Mouse (Mus musculus): ENCODE data around the gene Nod1. TPM values are rescaled to one million over a fixed set of nuclear protein-coding genes. Genes with fewer than 3 reads are reported as not detected.

Gene Nod1
- polyA plus RNA-seq, 1 experiment from 2014 or later = 7.8 TPM

DNA sequence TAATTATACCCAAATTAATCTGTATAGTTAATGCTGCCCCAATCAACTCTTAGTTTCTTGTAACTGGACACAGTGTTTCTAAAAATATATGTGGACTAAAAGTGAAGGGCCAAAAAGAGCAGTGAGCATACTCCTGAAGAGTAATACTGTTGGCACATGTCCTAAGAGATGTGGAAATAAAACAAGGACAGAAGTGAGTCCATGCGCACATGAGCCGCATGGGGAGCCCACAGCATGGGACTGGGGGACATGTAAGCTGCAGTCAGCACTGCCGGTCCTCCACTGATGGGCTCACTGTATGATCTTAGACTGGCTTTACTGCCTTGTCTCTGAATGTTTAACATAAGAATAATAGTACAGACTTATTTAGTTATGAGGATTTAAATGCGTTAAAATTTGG is 92.3 kb downstream of the Nod1 start:
- Histone ChIP-seq H3K9ac (ENCODE audit: low read depth, low read length) (no peak overlapping the region), H3K27me3 (replicated peaks; ENCODE audit: control insufficient read depth, insufficient read depth, low read length) (no peaks in the 10 kb centered on the region), H3K27ac (replicated peaks; ENCODE audit: low read depth, low read length) (no peak overlapping the region), H3K9me3 (ENCODE audit: control insufficient read depth, low read length) (no peaks in the 10 kb centered on the region), H3K4me2 (ENCODE audit: low read depth, low read length) (no peak overlapping the region), H3K36me3 (ENCODE audit: control insufficient read depth, insufficient read depth, low read length) (0 out of 2 replicates have a peak, but pooled peaks cover 3% of the 10 kb centered on the region), H3K4me1 (ENCODE audit: control insufficient read depth, insufficient read depth, low read length) (no peaks in the 10 kb centered on the region), H3K4me3 (ENCODE audit: low read depth, low read length) (no peak overlapping the region)
- WGBS = 94% methylated on average over 4 of the region's 4 CpGs
- ATAC-seq (ENCODE audit: low read depth) (no peak), DNase-seq (ENCODE audit: low spot score) (no peak)

DNA sequence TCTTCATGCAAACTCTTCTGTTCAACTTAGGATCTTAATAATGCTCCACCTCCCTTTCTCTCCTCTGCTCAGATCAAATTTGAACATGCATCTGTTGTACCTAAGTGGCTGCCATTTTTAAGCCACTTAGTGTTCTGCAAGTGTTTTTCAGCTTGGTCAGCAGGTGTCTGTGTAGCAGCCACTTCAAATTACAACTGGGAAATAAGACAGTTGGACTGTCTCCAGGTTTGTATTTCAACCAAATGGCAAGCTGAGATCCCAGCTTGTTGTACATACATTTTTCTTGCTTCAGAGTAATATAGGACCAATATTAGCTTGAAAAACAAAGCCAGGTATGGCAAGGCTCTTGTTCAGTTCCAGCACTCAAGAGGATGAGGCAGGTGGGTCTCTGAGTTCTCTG is 93.9 kb downstream of the Nod1 start:
- no peak for ATAC-seq (ENCODE audit: low read depth)

DNA sequence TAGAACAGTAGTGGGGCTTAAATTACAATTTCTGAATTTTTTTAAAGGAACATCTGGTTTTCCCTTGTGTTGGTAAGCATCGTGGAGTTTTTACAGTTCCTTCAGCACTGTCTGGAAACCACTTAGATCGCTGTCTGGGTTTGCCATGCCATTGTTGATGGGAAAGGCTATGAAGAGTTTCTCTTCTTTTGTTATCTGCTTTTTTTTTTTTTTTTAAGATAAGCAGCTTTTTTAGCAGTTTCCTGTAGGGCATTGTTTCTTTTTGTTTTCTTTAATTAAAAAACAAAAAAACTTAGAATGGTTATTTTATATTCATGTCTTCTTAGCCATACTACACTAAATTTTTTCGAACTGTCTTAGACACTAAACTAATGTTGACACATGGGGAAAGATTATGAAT is 94.8 kb downstream of the Nod1 start:
- 67% methylated on average over 3 of the region's 3 CpGs for WGBS
- no peak for ATAC-seq (ENCODE audit: low read depth)
- Histone ChIP-seq H3K4me3 (ENCODE audit: low read depth, low read length) (no peak overlapping the region), H3K9ac (ENCODE audit: low read depth, low read length) (no peak overlapping the region), H3K36me3 (ENCODE audit: control insufficient read depth, insufficient read depth, low read length) (0 out of 2 replicates have a peak, but pooled peaks cover 3% of the 10 kb centered on the region), H3K4me1 (ENCODE audit: control insufficient read depth, insufficient read depth, low read length) (no peaks in the 10 kb centered on the region; the same call in 1 of the 2 replicates), H3K27me3 (replicated peaks; ENCODE audit: control insufficient read depth, insufficient read depth, low read length) (no peaks in the 10 kb centered on the region), H3K9me3 (ENCODE audit: control insufficient read depth, low read length) (no peaks in the 10 kb centered on the region), H3K27ac (replicated peaks; ENCODE audit: low read depth, low read length) (no peak overlapping the region), H3K4me2 (ENCODE audit: low read depth, low read length) (no peak overlapping the region)
- no peak for DNase-seq (ENCODE audit: low spot score)

More for the DNA sequence above, 93.9 kb downstream of the Nod1 start:
- Histone ChIP-seq H3K27me3 (replicated peaks; ENCODE audit: control insufficient read depth, insufficient read depth, low read length) (no peaks in the 10 kb centered on the region), H3K9me3 (ENCODE audit: control insufficient read depth, low read length) (no peaks in the 10 kb centered on the region), H3K4me2 (ENCODE audit: low read depth, low read length) (no peak overlapping the region), H3K27ac (replicated peaks; ENCODE audit: low read depth, low read length) (no peak overlapping the region), H3K4me1 (ENCODE audit: control insufficient read depth, insufficient read depth, low read length) (no peaks in the 10 kb centered on the region), H3K4me3 (ENCODE audit: low read depth, low read length) (no peak overlapping the region), H3K9ac (ENCODE audit: low read depth, low read length) (no peak overlapping the region), H3K36me3 (ENCODE audit: control insufficient read depth, insufficient read depth, low read length) (0 out of 2 replicates have a peak, but pooled peaks cover 3% of the 10 kb centered on the region)
- no peak for DNase-seq (ENCODE audit: low spot score)

DNA sequence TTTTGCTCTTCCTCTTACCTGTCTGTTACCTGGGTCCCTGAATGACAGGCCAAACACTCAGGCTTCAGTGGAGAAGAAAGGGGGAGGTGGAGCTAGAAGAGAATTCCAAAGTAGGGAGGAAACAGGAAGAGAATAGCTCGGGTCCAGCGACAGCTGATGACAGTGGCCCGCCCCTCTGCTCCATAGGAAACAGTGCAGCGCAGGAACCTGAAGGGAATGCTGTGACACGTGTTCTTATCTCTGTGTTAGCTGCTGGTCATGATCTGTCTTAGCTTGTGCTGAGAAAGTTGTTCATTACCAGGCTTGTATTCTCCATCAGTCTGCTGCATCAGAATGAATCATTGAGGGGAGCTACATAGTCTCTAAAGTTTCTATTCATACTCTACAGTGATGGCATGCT is 95.6 kb downstream of the Nod1 start:
- no peaks in the 10 kb centered on the region for H3K27me3 ChIP-seq (replicated peaks; ENCODE audit: control insufficient read depth, insufficient read depth, low read length)
- H3K27ac ChIP-seq (replicated peaks; ENCODE audit: low read depth, low read length) = no peak overlapping the region
- H3K9ac ChIP-seq (ENCODE audit: low read depth, low read length) = no peak overlapping the region
- no peaks in the 10 kb centered on the region; the same call in 1 of the 2 replicates for H3K4me1 ChIP-seq (ENCODE audit: control insufficient read depth, insufficient read depth, low read length)
- no peak; the same call in 1 of the 2 replicates for ATAC-seq (ENCODE audit: low read depth)
- WGBS = 48% methylated on average over 5 of the region's 5 CpGs
- no peak overlapping the region for H3K4me3 ChIP-seq (ENCODE audit: low read depth, low read length)
- no peaks in the 10 kb centered on the region for H3K9me3 ChIP-seq (ENCODE audit: control insufficient read depth, low read length)
- DNase-seq (ENCODE audit: low spot score) = no peak
- H3K36me3 ChIP-seq (ENCODE audit: control insufficient read depth, insufficient read depth, low read length) = 0 out of 2 replicates have a peak, but pooled peaks cover 3% of the 10 kb centered on the region
- H3K4me2 ChIP-seq (ENCODE audit: low read depth, low read length) = no peak overlapping the region

Other genes starting within 250 kb of the Nod1 start
- 4.9 and 5.1 TPM in 2 replicates for gene Znrf2, start 155.7 kb downstream of the Nod1 start, polyA plus RNA-seq (2014; fragmentation: Nextera tagmentation; extraction: Ambion mirVana)
- 9.5 and 10.8 TPM in 2 replicates for gene Ggct, start 20.3 kb upstream of the Nod1 start, polyA plus RNA-seq (2014; fragmentation: Nextera tagmentation; extraction: Ambion mirVana)
- 142 and 154 TPM in 2 replicates for gene Gars, start 65.4 kb upstream of the Nod1 start, polyA plus RNA-seq (2014; fragmentation: Nextera tagmentation; extraction: Ambion mirVana)
- gene Crhr2, start 160.4 kb upstream of the Nod1 start, polyA plus RNA-seq (2014; fragmentation: Nextera tagmentation; extraction: Ambion mirVana) = 0.51 and 0.84 TPM in 2 replicates
- gene Inmt, start 202.4 kb upstream of the Nod1 start, polyA plus RNA-seq (2014; fragmentation: Nextera tagmentation; extraction: Ambion mirVana) = 4.2 and 5.9 TPM in 2 replicates
- 16.2 and 18.2 TPM in 2 replicates for gene Mindy4, start 230.8 kb upstream of the Nod1 start, polyA plus RNA-seq (2014; fragmentation: Nextera tagmentation; extraction: Ambion mirVana)